Mouse (Mus musculus) bone marrow, adult 2 months (tissue): ENCODE measurements around the gene Ankra2.

Source experiments
- CTCF ChIP-seq: fragments of 200-500 bp; IDR thresholded peaks from 2 replicates; pipeline ENCODE4 v1.5.1; 2011; ENCODE audit warnings: low read length, control low read depth; ENCODE audit not compliant: control insufficient read depth, insufficient read depth
- POLR2A ChIP-seq: fragments of 200-500 bp; IDR thresholded peaks from 2 replicates; pipeline ENCODE4 v1.6.1; 2011; ENCODE audit warnings: low read depth, mild to moderate bottlenecking, control low read depth, low read length, borderline replicate concordance; ENCODE audit not compliant: control insufficient read depth

DNA sequence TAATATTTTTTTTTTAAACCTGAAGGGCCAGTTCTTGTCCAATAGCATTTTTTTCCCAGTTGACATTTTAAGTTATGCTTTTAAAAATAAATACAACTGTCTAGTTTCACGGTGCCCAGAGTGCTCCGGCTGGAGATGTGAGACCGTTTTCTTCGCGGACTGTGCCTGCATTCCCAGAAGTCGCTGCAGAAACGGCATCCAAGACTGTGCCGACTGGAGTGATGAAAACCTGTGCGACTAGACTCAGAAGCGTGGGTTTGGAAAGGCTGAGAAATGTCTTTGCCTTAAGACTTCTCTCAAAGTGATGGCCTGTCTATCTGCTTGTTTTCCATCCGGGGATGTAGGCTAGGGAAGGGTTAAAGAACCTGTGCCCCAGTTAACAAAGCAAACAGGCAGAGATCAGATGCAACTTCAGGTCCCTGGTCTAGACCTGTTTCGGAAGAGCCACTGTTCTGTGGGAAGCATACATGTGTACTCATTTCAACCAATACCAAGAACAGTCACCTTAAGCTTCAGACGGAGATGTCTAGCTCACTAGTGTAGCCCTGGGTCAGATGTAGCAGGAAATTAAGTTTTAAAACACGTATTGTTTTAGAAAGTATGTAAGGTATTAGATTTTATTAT is 44.1 kb downstream of the Ankra2 start:
- TF ChIP-seq CTCF (no peak), POLR2A (no peak)
